Mouse (Mus musculus) erythroblast, embryonic 14.5 days (primary cell): ENCODE measurements around the gene Cbr1.

Source experiments
- GATA1 ChIP-seq: IDR thresholded peaks from 2 replicates; pipeline ENCODE4 v1.6.1; 2012; ENCODE audit warnings: low read length, inconsistent platforms, mixed read lengths
- TAL1 ChIP-seq: IDR thresholded peaks from 3 replicates; pipeline ENCODE4 v1.6.1; 2012; ENCODE audit warnings: low read length, inconsistent platforms, mixed read lengths

DNA sequence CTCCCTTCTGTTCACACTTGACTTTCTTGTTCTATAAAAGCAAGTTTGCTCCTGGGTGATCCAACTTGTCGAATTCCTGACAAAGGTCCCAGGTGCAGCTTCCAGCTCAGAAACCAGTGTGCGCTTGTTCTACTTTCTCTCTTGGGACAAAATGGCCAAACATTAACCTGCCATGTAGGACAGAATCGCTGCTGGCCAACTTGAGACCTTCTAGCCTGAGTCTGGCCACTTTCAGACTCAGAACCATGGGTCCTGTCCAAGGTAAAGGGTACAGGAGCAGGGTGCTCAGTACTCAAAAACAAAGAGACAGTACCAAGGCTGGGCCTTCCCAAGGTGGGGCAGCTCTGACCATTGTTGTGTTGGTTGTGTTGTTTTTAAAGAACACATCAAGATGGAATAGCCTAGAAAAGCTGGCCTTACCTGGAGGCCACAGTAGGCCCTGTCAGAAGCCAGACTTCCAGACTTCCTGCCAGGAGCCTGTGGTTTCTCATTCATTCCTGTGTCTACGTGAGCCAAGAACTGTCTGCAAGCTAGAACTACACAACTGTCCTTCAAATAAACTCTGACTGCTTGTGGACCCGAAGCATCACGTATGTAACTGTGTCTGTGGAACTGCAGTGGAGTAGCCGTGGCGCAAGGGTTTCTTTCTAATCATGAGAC is 27.2 kb upstream of the Cbr1 start:
- TF ChIP-seq GATA1 = no peak
- TF ChIP-seq TAL1 = no peak
